Mouse (Mus musculus) cerebellum, adult 9-10 months (tissue): ENCODE results near the gene Ipo13.

ENCODE experiments used
- DNase-seq: peaks from one replicate; pipeline ENCODE4 v3.0.0; 2022

The Ipo13 gene

DNA sequence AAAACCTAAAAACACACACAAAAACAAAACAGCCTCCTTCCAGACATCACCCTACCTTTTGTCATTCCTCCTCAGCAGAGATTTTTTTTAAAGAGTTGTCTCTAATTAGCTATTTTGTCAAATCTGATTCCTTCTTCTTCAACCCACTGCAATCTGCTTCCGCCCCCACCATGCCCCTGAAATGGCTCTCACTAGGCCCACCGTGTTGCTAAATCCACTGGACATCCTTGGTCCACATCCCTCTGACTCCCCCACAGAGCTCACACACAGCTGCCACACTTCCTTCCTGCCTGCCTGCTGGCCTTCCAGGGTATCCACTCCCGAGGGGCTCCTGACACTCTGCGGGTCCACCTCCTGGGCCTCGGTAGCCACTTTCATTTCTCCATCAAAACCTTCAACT, 36.1 kb downstream of the Ipo13 start:
- DNase-seq = no peak

GRCm38 (mm10) chr4:117878301-117878700, 36.5 kb downstream of the Ipo13 start:
- no peak for DNase-seq

DNA sequence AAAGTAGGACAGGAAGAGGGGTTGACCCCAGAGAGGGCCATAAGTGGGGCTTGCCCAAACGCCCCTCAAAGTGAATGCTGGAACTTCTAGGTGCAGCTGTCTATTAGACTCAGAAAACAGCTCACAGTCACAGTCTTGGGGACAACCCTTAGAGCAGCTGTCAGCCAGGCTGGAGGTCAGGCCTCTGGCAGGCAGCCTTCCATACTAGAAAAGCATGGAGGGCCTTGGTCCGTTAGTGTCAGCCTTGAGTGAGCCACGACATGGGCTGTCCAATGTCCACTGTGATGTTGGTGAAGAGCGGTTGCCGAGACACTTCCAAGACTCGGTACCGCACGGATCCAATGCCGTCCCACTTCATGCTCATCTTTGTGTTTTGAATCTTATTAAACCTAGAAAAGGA, 41.2 kb downstream of the Ipo13 start:
- no peak for DNase-seq

GRCm38 (mm10) chr4:117872471-117872886, 42.3 kb downstream of the Ipo13 start, which contains the start of gene Ccdc24:
Gene Ccdc24 (minus strand): TSS chr4:117872557.
- no peak for DNase-seq

DNA sequence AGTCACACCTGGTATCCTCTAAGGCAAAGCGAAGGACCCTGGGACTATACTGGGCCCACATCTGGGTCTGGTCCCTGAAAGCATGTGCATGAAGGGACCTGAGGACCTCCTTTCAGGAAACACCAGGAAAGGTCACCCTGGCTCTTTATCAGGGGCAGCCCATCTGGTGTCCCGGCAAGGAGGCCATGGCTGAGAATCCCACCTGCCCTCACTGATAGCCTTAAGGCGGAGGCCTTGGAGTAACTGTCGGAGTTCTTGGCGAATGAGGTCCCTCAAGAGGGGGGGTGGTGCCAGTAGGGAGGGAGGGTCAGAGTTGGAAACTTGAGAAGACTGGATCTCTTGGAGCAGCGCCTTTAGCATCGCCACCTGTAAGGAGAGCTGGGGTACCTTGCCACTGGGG, 43.0 kb downstream of the Ipo13 start:
- DNase-seq = no peak

DNA sequence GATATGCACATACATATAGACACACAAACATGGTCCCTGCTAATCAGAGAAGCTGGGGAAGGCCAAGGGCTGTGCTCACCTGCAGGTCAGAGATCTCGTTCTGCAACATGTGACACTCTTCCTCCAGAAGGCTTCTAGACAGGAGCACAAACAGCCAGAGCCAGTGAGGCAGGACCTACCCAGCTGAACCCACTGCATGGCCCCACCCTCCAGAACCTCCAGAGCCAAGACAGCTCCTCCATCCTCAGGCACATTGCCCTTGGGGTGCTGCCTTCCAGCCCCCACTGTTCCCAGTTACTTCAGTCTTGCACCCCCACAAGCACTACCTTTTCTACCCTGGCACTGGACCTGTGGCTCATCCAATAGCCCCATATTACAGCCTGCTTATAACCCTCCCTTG, 44.4 kb downstream of the Ipo13 start:
- DNase-seq = no peak

DNA sequence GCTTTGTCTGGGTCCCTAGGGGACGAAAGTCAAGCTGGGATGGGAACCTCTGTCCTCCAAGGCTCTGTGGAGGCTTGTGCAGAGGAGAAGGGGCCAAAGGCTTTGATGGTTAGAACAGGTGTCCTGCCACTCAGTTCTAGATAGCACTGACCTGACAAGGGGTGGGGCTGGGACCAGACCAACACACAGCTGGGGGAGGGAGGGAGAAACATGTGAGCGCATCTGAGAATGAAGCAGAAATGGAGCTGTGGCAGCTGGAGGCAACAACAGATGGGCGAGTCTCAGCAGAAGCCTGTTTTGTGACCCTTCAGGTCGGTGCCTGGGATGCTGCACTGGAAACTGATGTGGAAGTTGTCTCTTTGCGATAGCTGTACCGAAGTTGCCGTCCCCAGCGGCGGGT, 45.5 kb downstream of the Ipo13 start:
- DNase-seq = no peak

- DNase-seq = peak; percentile 47
Observed at GRCm38 (mm10) chr4:117867823-117868222, 47.0 kb downstream of the Ipo13 start.

GRCm38 (mm10) chr4:117867000-117867399, 47.8 kb downstream of the Ipo13 start:
- DNase-seq = no peak

- DNase-seq = no peak
Observed at GRCm38 (mm10) chr4:117866083-117866482, 48.7 kb downstream of the Ipo13 start.

DNA sequence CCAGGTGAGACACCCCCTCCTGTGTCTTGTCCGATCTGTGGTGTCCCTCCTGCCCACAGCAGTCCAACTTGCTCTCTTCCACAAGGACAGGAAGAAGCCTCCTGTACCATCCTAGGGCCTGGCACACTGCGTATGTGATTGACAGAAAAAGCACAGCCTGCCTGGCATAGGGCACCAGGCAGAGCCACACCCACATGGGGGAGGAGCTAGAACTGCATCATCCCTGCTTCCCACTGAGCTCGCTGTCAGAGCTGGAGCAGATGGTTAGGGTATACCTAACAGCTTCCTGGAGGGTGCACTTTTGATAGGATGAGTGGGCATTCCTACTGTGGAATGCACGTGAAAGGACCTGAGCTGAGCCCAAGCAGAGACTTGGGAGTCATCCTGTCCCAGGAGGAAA, 52.0 kb downstream of the Ipo13 start:
- DNase-seq = no peak

DNA sequence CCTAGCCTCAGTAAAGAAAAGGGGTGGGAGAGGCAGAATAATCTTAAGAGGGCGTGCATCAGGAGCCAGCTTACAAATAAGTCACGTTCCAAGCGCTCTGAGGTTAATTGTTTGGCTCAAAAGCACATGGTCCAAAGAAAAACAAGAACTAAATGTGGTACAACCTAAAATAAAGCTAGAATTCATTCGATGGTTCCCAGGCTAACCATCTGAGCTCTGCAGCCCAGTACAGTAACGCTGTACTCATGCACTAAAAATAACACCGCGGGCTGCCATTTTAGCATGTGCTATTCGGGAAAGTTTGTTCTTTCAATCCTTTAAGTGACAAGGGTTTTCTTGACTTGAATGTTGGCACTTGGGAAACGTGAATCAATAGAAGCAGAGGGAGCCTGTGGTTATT, 54.2 kb downstream of the Ipo13 start:
- no peak for DNase-seq

DNA sequence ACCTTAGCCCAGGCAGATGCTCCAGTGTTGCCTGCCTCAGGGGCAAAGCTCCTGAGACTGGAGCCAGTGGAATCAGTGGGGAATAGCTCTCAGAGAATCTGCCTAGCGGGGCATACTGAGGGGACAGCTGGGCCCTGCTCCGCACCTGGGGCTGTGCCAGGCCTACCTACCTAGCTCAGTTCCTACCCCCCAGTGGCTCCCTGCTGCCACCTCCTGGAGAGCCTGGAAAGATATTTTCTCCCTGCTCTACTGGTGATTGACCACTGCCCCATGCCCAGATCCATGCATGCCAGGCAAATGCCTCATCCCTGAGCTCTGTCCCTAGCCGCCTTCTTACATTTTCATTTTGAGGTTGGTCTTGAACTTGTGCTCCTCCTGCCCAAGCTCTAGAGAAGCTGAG, 56.0 kb downstream of the Ipo13 start:
- peak; percentile 55 for DNase-seq

- DNase-seq = peak; percentile 39
Observed at GRCm38 (mm10) chr4:117855146-117855545, 59.7 kb downstream of the Ipo13 start.

- DNase-seq = no peak
Observed at GRCm38 (mm10) chr4:117852152-117852868, 62.5 kb downstream of the Ipo13 start.

DNA sequence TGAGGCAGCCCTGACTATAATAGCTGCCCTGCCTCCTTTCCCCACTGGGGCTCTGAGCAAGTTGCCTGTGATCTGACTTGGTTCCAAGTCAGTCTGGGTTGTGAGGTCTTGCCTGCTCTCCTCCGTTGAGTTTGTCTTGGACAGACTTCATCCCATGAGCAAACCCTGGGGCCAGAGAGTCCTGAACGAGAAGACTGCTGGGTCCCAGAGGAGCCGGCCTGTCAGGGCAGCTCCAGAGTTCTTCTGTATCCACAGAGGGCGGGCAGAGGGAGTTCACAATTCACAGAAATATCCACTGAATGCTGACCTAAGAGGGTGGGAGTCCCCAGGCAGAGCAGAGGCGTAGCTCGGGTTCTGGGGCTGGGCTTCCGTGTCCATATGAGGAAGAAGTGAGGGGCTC, 63.9 kb downstream of the Ipo13 start:
- DNase-seq = no peak

GRCm38 (mm10) chr4:117850176-117850575, 64.6 kb downstream of the Ipo13 start:
- no peak for DNase-seq

GRCm38 (mm10) chr4:117849506-117849905, 65.3 kb downstream of the Ipo13 start:
- no peak for DNase-seq

- no peak for DNase-seq
Observed at GRCm38 (mm10) chr4:117849063-117849462, 65.7 kb downstream of the Ipo13 start.

- no peak for DNase-seq
Observed at GRCm38 (mm10) chr4:117847011-117847410, 67.8 kb downstream of the Ipo13 start.

DNA sequence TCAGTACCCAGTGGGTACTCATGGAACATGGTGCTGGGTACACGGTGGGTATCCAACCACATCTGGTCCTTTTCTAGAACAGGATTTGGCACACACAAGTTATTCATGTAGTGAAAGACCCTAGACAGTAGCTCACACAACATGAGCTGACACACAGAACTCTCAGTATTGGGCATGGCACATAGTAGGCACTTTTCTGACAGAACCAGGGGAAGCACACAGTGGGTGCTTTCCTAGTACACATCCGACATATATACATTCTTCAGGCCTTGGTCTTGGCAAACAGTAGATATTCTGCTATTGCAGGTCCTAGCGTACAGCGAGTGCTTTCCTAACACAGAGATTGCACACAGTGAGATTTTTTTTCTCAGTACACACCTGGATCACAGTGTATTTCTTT, 68.5 kb downstream of the Ipo13 start:
- DNase-seq = no peak

- no peak for DNase-seq
Observed at GRCm38 (mm10) chr4:117845316-117845715, 69.5 kb downstream of the Ipo13 start.
